Mouse (Mus musculus): ENCODE data around the gene Wscd2.

- TF ChIP-seq GATA1 (IDR thresholded peaks at IDR 0.05; ENCODE audit: borderline replicate concordance, low read length), result no peak
- no peak for TF ChIP-seq FLI1 (IDR thresholded peaks at IDR 0.05; ENCODE audit: low read length)
Measured at GRCm38 (mm10) chr5:113590010-113590640, 100.0 kb downstream of the Wscd2 start.

All from megakaryocyte, embryonic 14.5 days (primary cell).